Comparison of ENCODE assay signal across 9 mouse cellular contexts in the genomic region with DNA sequence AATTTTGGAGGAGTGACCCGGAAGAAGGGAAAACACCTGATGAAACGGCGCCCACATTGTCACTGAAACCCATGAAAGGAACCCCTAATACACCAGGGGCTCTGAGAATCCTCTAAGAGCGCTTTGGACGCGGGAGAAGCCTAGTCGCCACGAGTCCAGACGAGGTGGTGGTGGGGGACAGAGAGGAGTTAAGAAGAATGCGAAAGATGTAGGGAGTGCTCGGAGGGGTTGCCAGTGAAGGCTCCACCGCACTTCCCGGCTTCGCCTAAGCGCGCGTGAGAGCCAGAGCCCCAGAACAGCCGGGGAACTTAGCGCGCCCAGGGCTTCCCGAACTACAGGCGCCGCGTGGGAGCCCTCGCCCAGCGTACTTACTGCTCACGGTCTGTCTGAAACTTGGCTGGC. TPM values are rescaled to one million over a fixed set of nuclear protein-coding genes. Genes with fewer than 3 reads are reported as not detected.
DNase-seq lines count a peak whose midpoint lies in the region; TF ChIP-seq lines count a peak whose summit lies in the region.
"Had no signal": no experiment of that assay in that cellular context is flagged by ENCODE, and none has a peak within 500 bp of the region (broad histone marks: within the 10 kb centered on the region; RNA-seq: fewer than 3 reads in every experiment).

No protein-coding gene starts in this region.

- peak overlapping the region; percentile 90 for H3K4me2 ChIP-seq in myocyte (ENCODE audit: low read depth)

- H3K79me2 ChIP-seq in myocyte (ENCODE audit: control insufficient read depth, insufficient read depth): peaks cover 23% of the 10 kb centered on the region

- no peaks in the 10 kb centered on the region for H3K36me3 ChIP-seq in forebrain, embryonic 10.5 days (replicated peaks)
- no peaks in the 10 kb centered on the region for H3K36me3 ChIP-seq in myocyte (ENCODE audit: control insufficient read depth, insufficient read depth)
- no peaks in the 10 kb centered on the region for H3K36me3 ChIP-seq in thymus, adult 2 months (ENCODE audit: control insufficient read depth, insufficient read depth, low read length)

- H3K4me1 ChIP-seq in forebrain, embryonic 10.5 days: peaks cover 43% of the 10 kb centered on the region
- H3K4me1 ChIP-seq in thymus, adult 2 months (replicated peaks; ENCODE audit: control insufficient read depth, insufficient read depth, low read length): peaks cover 9% of the 10 kb centered on the region

- peak overlapping the region; percentile 82 for H3ac ChIP-seq in myocyte (ENCODE audit: control insufficient read depth, insufficient read length)

- peaks cover 55% of the 10 kb centered on the region for H3K27me3 ChIP-seq in forebrain, embryonic 10.5 days (ENCODE audit: poor library complexity, severe bottlenecking)
- H3K27me3 ChIP-seq in myocyte (ENCODE audit: control insufficient read depth, insufficient read depth, insufficient read length): no peaks in the 10 kb centered on the region
- peaks cover 6% of the 10 kb centered on the region; the same call in 1 of the 2 replicates for H3K27me3 ChIP-seq in thymus, adult 2 months (ENCODE audit: control insufficient read depth, insufficient read depth, low read length)

- no peak for TF ChIP-seq CTCF in thymus, adult 2 months (IDR thresholded peaks at IDR 0.05; ENCODE audit: borderline replicate concordance, control insufficient read depth, extremely low read depth, insufficient read depth, low read length, poor library complexity)

- under 1% methylated on average over 27 of the region's 27 CpGs for WGBS in forebrain, embryonic 10.5 days
- 2% methylated on average over 27 of the region's 27 CpGs for WGBS in thymus, adult 2 months

- TF ChIP-seq POLR2A in myocyte (IDR thresholded peaks at IDR 0.05; ENCODE audit: insufficient read length, low read depth): no peak
- no peak for TF ChIP-seq POLR2A in thymus, adult 2 months (IDR thresholded peaks at IDR 0.05; ENCODE audit: control insufficient read depth, extremely low read depth, insufficient read depth, low read length, poor library complexity)

- H3K9me3 ChIP-seq in forebrain, embryonic 10.5 days: no peaks in the 10 kb centered on the region

- peak overlapping the region; percentile 97 for H3K27ac ChIP-seq in forebrain, embryonic 10.5 days
- H3K27ac ChIP-seq in thymus, adult 2 months (ENCODE audit: control insufficient read depth, insufficient read depth, low read length): no peak overlapping the region

- DNase-seq in thymus, postnatal 4 days: peak; percentile 29
- no peak for DNase-seq in thymus, adult 18-20 months
- peak; percentile 43 for DNase-seq in forebrain, embryonic 10.5 days (ENCODE audit: extremely low spot score, low spot score)
- DNase-seq in kidney, postnatal 14 days: peak; percentile 36
- DNase-seq in left cerebral cortex, adult 11 months (ENCODE audit: low spot score): no peak
- DNase-seq in layer of hippocampus, adult 11-12 months (ENCODE audit: low spot score): no peak
- DNase-seq in thymus, adult 2 months: no peak

- H3K4me3 ChIP-seq in forebrain, embryonic 10.5 days: peak overlapping the region; percentile 88
- H3K4me3 ChIP-seq in myocyte: peak overlapping the region; percentile 75
- no peak overlapping the region for H3K4me3 ChIP-seq in thymus, adult 2 months (ENCODE audit: control insufficient read depth, insufficient read depth, low read length)
- H3K4me3 ChIP-seq: erythroblast, embryonic 14.5 days had no signal

TF ChIP-seq in myocyte, 11 proteins besides CTCF, POLR2A, EP300 and RAD21:
- peak; percentile 30 for TF ChIP-seq POLR2AphosphoS2 (IDR thresholded peaks at IDR 0.05; ENCODE audit: insufficient read length, low read depth)
- TF ChIP-seq TCF3 (IDR thresholded peaks at IDR 0.05; ENCODE audit: insufficient read length, low read depth): no peak
- TF ChIP-seq CEBPB (IDR thresholded peaks at IDR 0.05; ENCODE audit: insufficient read depth, poor library complexity, severe bottlenecking): no peak

RNA-seq across cellular contexts. Expression of a gene that starts 7.7 kb away (rescaled TPM):
- 0.91 and 1.4 TPM in 2 replicates for polyA plus RNA-seq in forebrain, embryonic 10.5 days (2016; fragmentation: Nextera tagmentation; extraction: Ambion mirVana)
- polyA plus RNA-seq in myocyte (2012; fragmentation: generic; extraction: Trizol): 1.8 TPM
- polyA plus RNA-seq in thymus, adult 2 months (2012; rRNA removed): 0.14 and 0.16 TPM in 2 replicates
- polyA plus RNA-seq: erythroblast, embryonic 14.5 days had no signal

Comparison
In these comparisons a context has a peak if more than half of its experiments do, and no peak if none do; other contexts are left out.
1. DNase-seq: peak in thymus, postnatal 4 days (single experiment), forebrain, embryonic 10.5 days (single experiment) and kidney, postnatal 14 days (single experiment); none in thymus, adult 18-20 months (0 of 2), left cerebral cortex, adult 11 months (single experiment), layer of hippocampus, adult 11-12 months (single experiment) and thymus, adult 2 months (single experiment).